Mouse (Mus musculus): ENCODE results near the gene Odaph. TPM values are rescaled to one million over a fixed set of nuclear protein-coding genes. Genes with fewer than 3 reads are reported as not detected.

The Odaph gene
- polyA plus RNA-seq, 1 experiment = not detected

DNA sequence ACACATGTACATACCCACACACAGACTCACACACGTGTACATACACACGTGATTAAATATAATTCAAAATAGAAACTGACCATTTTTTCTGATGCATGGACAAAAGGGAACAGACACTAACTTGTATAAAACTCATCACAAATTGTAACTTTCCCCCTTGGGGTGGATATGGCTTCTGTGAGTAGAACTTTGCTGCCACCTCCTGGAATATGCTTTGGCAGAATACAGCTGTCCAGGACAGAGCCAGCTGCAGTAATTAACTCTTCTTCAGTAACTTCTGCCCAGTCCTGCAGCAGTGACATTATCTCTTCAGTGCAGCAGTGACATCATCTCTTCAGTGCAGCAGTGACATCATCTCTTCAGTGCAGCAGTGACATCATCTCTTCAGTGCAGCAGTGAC lies 15.7 kb downstream of the Odaph start:
- Histone ChIP-seq H3K27ac (ENCODE audit: insufficient read depth, low read depth, low read length) (no peak overlapping the region), H3K4me1 (ENCODE audit: control insufficient read depth, insufficient read depth, low read length) (no peaks in the 10 kb centered on the region), H3K4me3 (ENCODE audit: insufficient read depth, low read depth, low read length) (no peak overlapping the region)
- TF ChIP-seq POLR2A (IDR thresholded peaks at IDR 0.05; ENCODE audit: insufficient read depth, low read depth, low read length) (no peak), CTCF (IDR thresholded peaks at IDR 0.05; ENCODE audit: insufficient read depth, low read depth, low read length) (no peak)
- WGBS = 62% methylated on average over 2 of the region's 2 CpGs

DNA sequence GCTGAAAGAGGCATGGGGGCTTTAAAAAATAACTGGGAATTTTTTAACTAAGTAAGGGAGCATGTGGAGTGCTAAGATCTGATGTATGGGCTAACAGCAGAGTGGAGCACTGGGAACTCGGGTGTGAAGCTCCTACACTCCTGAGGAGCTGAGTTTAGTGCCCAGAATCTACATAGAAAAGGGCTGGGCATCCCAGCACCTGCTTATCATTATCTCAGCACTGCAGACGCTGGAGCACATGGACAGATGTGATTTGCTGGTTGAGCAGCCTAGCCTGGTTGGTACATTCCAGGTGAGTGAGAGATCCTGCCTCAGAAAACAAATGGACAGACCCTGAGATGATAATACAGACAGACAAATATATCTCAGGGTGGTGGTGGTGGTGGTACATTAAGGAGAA lies 22.6 kb downstream of the Odaph start:
- Histone ChIP-seq H3K4me3 (ENCODE audit: insufficient read depth, low read depth, low read length) (no peak overlapping the region), H3K4me1 (ENCODE audit: control insufficient read depth, insufficient read depth, low read length) (no peaks in the 10 kb centered on the region), H3K27ac (ENCODE audit: insufficient read depth, low read depth, low read length) (no peak overlapping the region)
- TF ChIP-seq POLR2A (IDR thresholded peaks at IDR 0.05; ENCODE audit: insufficient read depth, low read depth, low read length) (no peak), CTCF (IDR thresholded peaks at IDR 0.05; ENCODE audit: insufficient read depth, low read depth, low read length) (no peak)
- WGBS = 70% methylated on average over 2 of the region's 2 CpGs

DNA sequence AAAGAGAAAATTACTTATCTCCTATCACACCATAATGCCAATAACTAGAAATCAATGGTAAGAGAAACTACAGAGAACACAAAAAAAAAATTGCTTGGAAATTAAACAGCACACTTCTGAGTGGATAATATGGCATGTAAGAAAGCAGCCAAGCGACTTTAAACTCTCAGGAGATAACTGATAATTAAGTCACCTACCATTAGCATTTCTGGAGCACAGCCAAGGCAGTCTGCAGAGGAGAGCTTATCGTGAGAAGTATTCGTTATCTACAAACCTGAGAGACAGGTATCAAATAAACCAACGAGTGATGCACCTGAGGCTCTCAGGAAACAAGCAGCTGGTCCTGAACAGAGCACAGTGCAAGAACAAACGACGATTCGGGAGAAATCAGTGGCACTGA lies 24.5 kb downstream of the Odaph start:
- TF ChIP-seq POLR2A (IDR thresholded peaks at IDR 0.05; ENCODE audit: insufficient read depth, low read depth, low read length) = no peak
- TF ChIP-seq CTCF (IDR thresholded peaks at IDR 0.05; ENCODE audit: insufficient read depth, low read depth, low read length) = no peak
- Histone ChIP-seq H3K4me3 (ENCODE audit: insufficient read depth, low read depth, low read length) (no peak overlapping the region), H3K27ac (ENCODE audit: insufficient read depth, low read depth, low read length) (no peak overlapping the region), H3K4me1 (ENCODE audit: control insufficient read depth, insufficient read depth, low read length) (no peaks in the 10 kb centered on the region)
- 62% methylated on average over 7 of the region's 7 CpGs for WGBS

DNA sequence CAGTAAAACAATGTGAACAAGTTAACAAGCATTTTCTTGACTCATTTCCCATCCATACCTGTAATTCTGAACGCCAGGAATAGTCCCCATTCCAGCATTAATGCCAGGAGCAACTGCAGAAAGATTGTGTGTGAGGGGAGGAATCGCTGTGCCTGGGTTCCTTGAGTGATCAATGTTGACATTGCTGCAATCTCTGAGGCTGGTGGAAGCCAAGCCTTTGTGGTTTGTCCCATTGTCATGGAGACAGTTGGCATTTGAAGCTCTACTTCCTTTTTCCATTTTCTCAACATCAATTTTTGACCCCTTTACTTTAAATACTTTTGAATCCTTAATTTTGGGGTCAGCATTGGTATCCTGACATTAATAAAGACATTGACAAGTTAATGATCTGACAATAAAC lies 32.7 kb downstream of the Odaph start:
- no peak overlapping the region for H3K4me3 ChIP-seq (ENCODE audit: insufficient read depth, low read depth, low read length)
- TF ChIP-seq CTCF (IDR thresholded peaks at IDR 0.05; ENCODE audit: insufficient read depth, low read depth, low read length) = no peak
- no peak for TF ChIP-seq POLR2A (IDR thresholded peaks at IDR 0.05; ENCODE audit: insufficient read depth, low read depth, low read length)
- H3K4me1 ChIP-seq (ENCODE audit: control insufficient read depth, insufficient read depth, low read length) = no peaks in the 10 kb centered on the region
- WGBS = 68% methylated on average over 2 of the region's 2 CpGs
- H3K27ac ChIP-seq (ENCODE audit: insufficient read depth, low read depth, low read length) = no peak overlapping the region

DNA sequence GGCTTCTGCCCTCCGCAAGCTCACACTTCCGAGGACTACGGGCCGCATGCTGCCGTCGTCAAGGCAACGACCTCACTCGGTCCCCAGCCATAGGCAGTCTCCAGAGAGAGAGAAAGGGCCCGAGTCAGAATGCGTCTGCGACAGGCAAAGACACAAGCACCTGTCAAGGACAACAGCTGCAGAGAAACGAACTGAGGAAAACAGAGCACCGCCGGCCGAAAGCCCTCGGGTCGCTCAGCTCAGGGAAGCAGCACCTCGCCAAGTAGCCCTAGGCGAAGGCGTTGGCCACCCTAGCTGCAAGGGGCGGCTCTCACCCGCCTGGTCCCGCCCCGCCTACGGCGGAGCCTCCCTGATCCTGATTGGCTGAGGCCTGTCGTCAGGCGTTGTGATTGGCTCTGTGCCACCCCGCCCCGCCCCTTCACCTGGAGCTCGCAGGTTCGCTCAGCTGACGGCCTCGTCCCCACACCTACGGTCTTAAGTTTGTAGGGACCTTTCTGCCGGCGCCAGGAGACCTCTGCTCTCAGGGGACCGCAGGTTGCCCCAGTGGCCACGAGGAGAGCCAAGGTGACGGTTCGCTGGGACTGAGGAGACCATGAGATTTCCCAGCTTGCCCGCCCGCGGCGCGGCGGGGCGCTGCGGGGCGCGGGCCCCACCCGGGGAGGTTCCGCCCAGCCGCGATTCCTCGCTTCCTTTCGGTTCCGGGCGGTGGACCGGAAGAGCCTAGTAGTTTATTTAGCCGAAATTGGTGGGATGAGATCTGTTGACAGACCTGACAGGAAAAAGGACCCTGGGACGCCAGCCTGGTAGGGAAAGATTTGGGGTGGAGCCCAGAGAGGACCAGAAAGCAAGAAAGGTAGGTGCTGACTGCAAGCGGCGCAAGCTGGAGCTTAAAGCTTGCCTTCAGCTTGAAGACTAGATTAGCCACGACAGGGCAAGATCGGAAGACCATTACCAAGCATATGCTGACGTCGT lies 55.4 kb downstream of the Odaph start:
- under 1% methylated on average over 68 of the region's 68 CpGs for WGBS
- H3K27ac ChIP-seq (ENCODE audit: insufficient read depth, low read depth, low read length) = 0 out of 2 replicates have a peak overlapping the region, but pooled peaks have one; percentile 32

DNA sequence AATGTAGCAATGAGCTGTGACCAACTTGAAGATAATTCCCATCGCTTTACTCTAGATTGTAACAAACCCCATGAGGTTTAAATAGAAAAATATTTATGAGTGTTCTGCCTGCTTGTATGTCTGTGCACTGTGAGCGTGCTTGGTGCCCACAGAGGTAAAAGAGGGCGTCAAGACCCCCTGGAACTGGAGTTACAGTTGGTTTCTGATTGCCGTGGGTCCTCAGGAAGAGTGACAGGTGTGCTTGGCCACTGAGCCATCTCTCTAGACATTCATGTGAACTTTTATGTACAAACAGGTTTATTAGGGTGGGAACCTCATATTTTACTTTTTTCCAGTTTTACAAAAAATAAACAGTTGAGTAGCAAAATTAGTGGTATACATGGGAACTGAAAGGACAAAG lies 56.5 kb downstream of the Odaph start, which contains the start of gene Cdkl2:
Gene Cdkl2 (minus strand): TSS at position 101 of the 400 bp plus-strand sequence.
- H3K4me1 ChIP-seq (ENCODE audit: control insufficient read depth, insufficient read depth, low read length) = peaks cover 4% of the 10 kb centered on the region; the same call in 1 of the 2 replicates
- no peak for TF ChIP-seq POLR2A (IDR thresholded peaks at IDR 0.05; ENCODE audit: insufficient read depth, low read depth, low read length)
- no peak for TF ChIP-seq CTCF (IDR thresholded peaks at IDR 0.05; ENCODE audit: insufficient read depth, low read depth, low read length)
- WGBS = 72% methylated on average over 4 of the region's 4 CpGs
- no peak within 1 kb of the TSS for H3K27ac ChIP-seq (ENCODE audit: insufficient read depth, low read depth, low read length)
- peak within 1 kb of the TSS; percentile 75 for H3K4me3 ChIP-seq (ENCODE audit: insufficient read depth, low read depth, low read length)

More for the DNA sequence above, 55.4 kb downstream of the Odaph start:
- Histone ChIP-seq H3K4me3 (ENCODE audit: insufficient read depth, low read depth, low read length) (peak overlapping the region; percentile 75), H3K4me1 (ENCODE audit: control insufficient read depth, insufficient read depth, low read length) (peaks cover 4% of the 10 kb centered on the region; the same call in 1 of the 2 replicates)
- peak; percentile 47; the same call in 1 of the 2 replicates for TF ChIP-seq POLR2A (IDR thresholded peaks at IDR 0.05; ENCODE audit: insufficient read depth, low read depth, low read length)
- no peak for TF ChIP-seq CTCF (IDR thresholded peaks at IDR 0.05; ENCODE audit: insufficient read depth, low read depth, low read length)

Other genes starting within 250 kb of the Odaph start
- not detected in 2 replicates for gene Rchy1, start 24.4 kb upstream of the Odaph start, polyA plus RNA-seq (2012; ENCODE audit: insufficient read depth, insufficient read length, low replicate concordance, missing spikeins)
- not detected in 2 replicates for gene Cdkl2, start 56.4 kb downstream of the Odaph start, polyA plus RNA-seq (2012; ENCODE audit: insufficient read depth, insufficient read length, low replicate concordance, missing spikeins)
- 170 and 274 TPM in 2 replicates for gene G3bp2, start 96.2 kb downstream of the Odaph start, polyA plus RNA-seq (2012; ENCODE audit: insufficient read depth, insufficient read length, low replicate concordance, missing spikeins)
- not detected in 2 replicates for gene Uso1, start 150.5 kb downstream of the Odaph start, polyA plus RNA-seq (2012; ENCODE audit: insufficient read depth, insufficient read length, low replicate concordance, missing spikeins)
- gene U90926, start 227.9 kb downstream of the Odaph start, polyA plus RNA-seq (2012; ENCODE audit: insufficient read depth, insufficient read length, low replicate concordance, missing spikeins) = not detected in 2 replicates

Data from olfactory bulb, adult 2 months (tissue).